Comparison of ENCODE assay signal across 9 mouse cellular contexts in genomic region chr6:5177967-5178891, GRCm38 (mm10). TPM values are rescaled to one million over a fixed set of nuclear protein-coding genes. Genes with fewer than 3 reads are reported as not detected.
DNase-seq lines count a peak whose midpoint lies in the region; ATAC-seq lines count a peak whose summit lies in the region.
"Had no signal": no experiment of that assay in that cellular context is flagged by ENCODE, and none has a peak within 500 bp of the region (broad histone marks: within the 10 kb centered on the region; RNA-seq: fewer than 3 reads in every experiment).

No protein-coding gene starts in this region.

- 0 out of 2 replicates have a peak overlapping the region, but pooled peaks have one; percentile 5 for H3K4me2 ChIP-seq in liver, embryonic 11.5 days
- no peak overlapping the region for H3K4me2 ChIP-seq in liver, embryonic 12.5 days
- peak overlapping the region; percentile 57 for H3K4me2 ChIP-seq in hindbrain, embryonic 15.5 days

- no peaks in the 10 kb centered on the region for H3K36me3 ChIP-seq in liver, embryonic 11.5 days (ENCODE audit: control insufficient read depth, insufficient read depth, low read length)
- H3K36me3 ChIP-seq in liver, embryonic 12.5 days: no peaks in the 10 kb centered on the region
- no peaks in the 10 kb centered on the region for H3K36me3 ChIP-seq in hindbrain, embryonic 15.5 days

- no peak for ATAC-seq in liver, embryonic 11.5 days (replicated peaks; ENCODE audit: low FRiP score)
- ATAC-seq in liver, embryonic 12.5 days: no peak
- ATAC-seq in hindbrain, embryonic 15.5 days (ENCODE audit: low FRiP score, low read depth): peak; percentile 90
- no peak for ATAC-seq in megakaryocyte, adult 5-6 weeks (ENCODE audit: poor library complexity, severe bottlenecking)

- H3K9me3 ChIP-seq in liver, embryonic 11.5 days (ENCODE audit: control insufficient read depth, low read length): no peaks in the 10 kb centered on the region
- no peaks in the 10 kb centered on the region for H3K9me3 ChIP-seq in liver, embryonic 12.5 days (replicated peaks)
- no peaks in the 10 kb centered on the region for H3K9me3 ChIP-seq in hindbrain, embryonic 15.5 days

- no peak overlapping the region for H3K4me3 ChIP-seq in liver, embryonic 11.5 days (ENCODE audit: low read depth, low read length)
- no peak overlapping the region for H3K4me3 ChIP-seq in liver, embryonic 12.5 days
- peak overlapping the region; percentile 32 for H3K4me3 ChIP-seq in hindbrain, embryonic 15.5 days

- no peak overlapping the region for H3K9ac ChIP-seq in liver, embryonic 11.5 days (ENCODE audit: low read depth, low read length)
- H3K9ac ChIP-seq in liver, embryonic 12.5 days: no peak overlapping the region
- H3K9ac ChIP-seq in hindbrain, embryonic 15.5 days: peak overlapping the region; percentile 44

- no peaks in the 10 kb centered on the region for H3K27me3 ChIP-seq in liver, embryonic 11.5 days (replicated peaks; ENCODE audit: control insufficient read depth, insufficient read depth, low read length)
- no peaks in the 10 kb centered on the region for H3K27me3 ChIP-seq in liver, embryonic 12.5 days (replicated peaks)
- no peaks in the 10 kb centered on the region for H3K27me3 ChIP-seq in hindbrain, embryonic 15.5 days

- H3K27ac ChIP-seq in liver, embryonic 11.5 days (ENCODE audit: low read depth, low read length): no peak overlapping the region
- H3K27ac ChIP-seq in liver, embryonic 12.5 days: no peak overlapping the region
- peak overlapping the region; percentile 54 for H3K27ac ChIP-seq in hindbrain, embryonic 15.5 days (replicated peaks)

- H3K4me1 ChIP-seq in liver, embryonic 11.5 days (replicated peaks; ENCODE audit: control insufficient read depth, insufficient read depth, low read length): no peaks in the 10 kb centered on the region
- H3K4me1 ChIP-seq in liver, embryonic 12.5 days: 0 out of 2 replicates have a peak, but pooled peaks cover 3% of the 10 kb centered on the region
- H3K4me1 ChIP-seq in hindbrain, embryonic 15.5 days (replicated peaks): peaks cover 9% of the 10 kb centered on the region; the same call in 1 of the 2 replicates

- peak; percentile 8 to 19 for DNase-seq in cerebellum, postnatal 10 days
- no peak for DNase-seq in cerebellum, postnatal 25 days
- DNase-seq in liver, embryonic 11.5 days (ENCODE audit: low spot score): no peak
- DNase-seq in retina, embryonic 14.5 days (ENCODE audit: low spot score): peak; percentile 14
- no peak for DNase-seq in gastrocnemius, adult 8-10 months (ENCODE audit: low spot score in 2 of 2)
- DNase-seq: adrenal gland, postnatal 10 days had no signal

- WGBS in liver, embryonic 11.5 days: 70% methylated on average over 19 of the region's 19 CpGs
- WGBS in liver, embryonic 12.5 days (ENCODE audit: insufficient replicate concordance): 67% methylated on average over 19 of the region's 19 CpGs
- WGBS in hindbrain, embryonic 15.5 days: 25% methylated on average over 19 of the region's 19 CpGs

RNA-seq across cellular contexts. Expression of gene Pon1, which starts 15.5 kb away (rescaled TPM):
- polyA plus RNA-seq in liver, embryonic 11.5 days (2014; fragmentation: Nextera tagmentation; extraction: Ambion mirVana): 0.75 and 1.5 TPM in 2 replicates
- polyA plus RNA-seq in liver, embryonic 12.5 days (2016; fragmentation: Nextera tagmentation; extraction: Ambion mirVana): 0.66 and 0.98 TPM in 2 replicates
- 0.21 and 0.45 TPM in 2 replicates for polyA plus RNA-seq in hindbrain, embryonic 15.5 days (2015; fragmentation: Nextera tagmentation; extraction: Ambion mirVana)
- total RNA-seq in megakaryocyte, adult 5-6 weeks (2015): not detected in 2 replicates
- not detected in 2 replicates for total RNA-seq in megakaryocyte, adult 5-6 weeks (2017)
- total RNA-seq in gastrocnemius, adult 8-10 months (2022): under 1 TPM in 2 of 4 experiments, not detected in 2; 0.38 to 0.51 TPM

Comparison
In these comparisons a context has a peak if more than half of its experiments do, and no peak if none do; other contexts are left out.
1. DNase-seq: peak in cerebellum, postnatal 10 days (2 of 2) and retina, embryonic 14.5 days (single experiment); none in cerebellum, postnatal 25 days (0 of 2), liver, embryonic 11.5 days (single experiment) and gastrocnemius, adult 8-10 months (0 of 2).